Mouse (Mus musculus): ENCODE data around the gene Ankfn1. TPM values are rescaled to one million over a fixed set of nuclear protein-coding genes. Genes with fewer than 3 reads are reported as not detected.

The Ankfn1 gene
- polyA plus RNA-seq, 1 experiment: not detected

DNA sequence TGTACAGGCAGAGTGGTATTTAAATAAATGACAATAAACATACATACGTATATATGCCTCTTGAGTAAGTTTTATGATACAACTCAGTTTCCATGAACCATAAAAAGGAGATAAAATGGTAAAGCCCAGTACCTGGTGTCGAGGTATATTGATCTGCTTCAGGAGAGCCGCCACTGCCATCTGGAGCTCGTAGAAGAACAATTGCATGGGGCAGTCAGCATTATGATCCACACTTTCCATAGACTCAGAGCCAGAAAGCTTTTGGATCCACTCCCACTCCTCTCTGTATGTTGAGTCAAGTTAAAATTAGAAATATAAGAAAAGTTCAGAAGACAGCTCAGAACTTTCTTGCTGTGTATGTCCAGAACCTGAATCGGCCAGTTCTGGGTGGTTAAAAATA, 354.8 kb downstream of the Ankfn1 start:
- peaks cover 2% of the 10 kb centered on the region; the same call in 1 of the 2 replicates for H3K4me1 ChIP-seq (ENCODE audit: control insufficient read depth, insufficient read depth, insufficient read length, low read length)
- H3K4me3 ChIP-seq (ENCODE audit: insufficient read depth, low read depth, low read length): no peak overlapping the region
- H3K27ac ChIP-seq (replicated peaks; ENCODE audit: low read depth, low read length): no peak overlapping the region

DNA sequence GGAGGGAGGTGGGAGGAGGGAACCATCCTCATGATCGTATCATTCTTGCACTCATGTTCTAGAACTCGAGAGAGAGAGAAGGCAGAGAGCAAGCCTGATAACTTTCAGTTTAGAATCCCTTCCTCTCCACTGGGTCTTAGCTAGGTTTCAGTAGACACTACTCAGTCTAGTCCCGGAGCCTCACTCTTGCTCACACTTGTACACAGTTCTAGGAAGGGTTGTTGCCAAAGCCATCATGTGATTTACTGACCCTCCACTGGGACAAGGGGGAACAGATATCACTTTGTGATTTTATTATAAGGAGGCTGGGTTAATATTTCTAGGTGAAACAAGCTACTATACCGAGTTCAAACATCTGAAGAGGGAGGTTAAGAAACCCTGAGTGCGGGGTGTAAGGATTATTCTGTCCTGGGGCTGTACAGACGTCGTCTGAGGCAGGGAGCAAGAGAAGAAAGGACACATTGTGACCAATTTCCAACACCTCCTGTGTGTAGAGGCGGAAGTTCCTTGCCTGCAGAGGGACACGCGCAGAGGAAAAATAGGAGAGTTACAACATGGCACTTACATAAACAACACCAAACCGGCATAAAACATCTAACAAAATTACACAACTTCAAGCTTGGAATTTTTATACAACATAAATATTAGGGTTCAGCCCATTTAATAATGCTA, 356.6 kb downstream of the Ankfn1 start:
- Histone ChIP-seq H3K4me1 (ENCODE audit: control insufficient read depth, insufficient read depth, insufficient read length, low read length) (peaks cover 2% of the 10 kb centered on the region; the same call in 1 of the 2 replicates), H3K4me3 (ENCODE audit: insufficient read depth, low read depth, low read length) (no peak overlapping the region)

DNA sequence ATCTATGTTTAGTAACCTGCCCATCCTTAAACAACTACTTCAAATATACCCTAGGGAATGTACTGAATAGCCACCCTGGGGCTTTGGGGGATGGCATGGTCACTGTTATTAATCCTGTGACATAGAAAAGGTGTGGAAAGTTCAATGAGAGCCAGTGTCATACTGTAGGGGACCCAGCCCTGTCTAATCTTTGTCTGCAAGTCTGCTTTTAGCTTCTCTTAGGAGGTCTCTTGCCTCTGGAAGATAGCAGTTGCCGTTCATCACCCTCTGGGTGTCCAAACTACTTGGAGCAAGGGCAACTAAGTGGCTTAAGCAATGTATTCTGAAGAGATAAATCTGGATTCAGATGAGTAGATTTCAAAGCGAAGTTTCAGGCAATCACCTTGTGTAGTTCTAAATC, 357.6 kb downstream of the Ankfn1 start:
- peaks cover 2% of the 10 kb centered on the region; the same call in 1 of the 2 replicates for H3K4me1 ChIP-seq (ENCODE audit: control insufficient read depth, insufficient read depth, insufficient read length, low read length)
- H3K27ac ChIP-seq (replicated peaks; ENCODE audit: low read depth, low read length): no peak overlapping the region
- no peak overlapping the region for H3K4me3 ChIP-seq (ENCODE audit: insufficient read depth, low read depth, low read length)

More for the DNA sequence above, 356.6 kb downstream of the Ankfn1 start:
- peak overlapping the region; percentile 68; the same call in 1 of the 2 replicates for H3K27ac ChIP-seq (replicated peaks; ENCODE audit: low read depth, low read length)

DNA sequence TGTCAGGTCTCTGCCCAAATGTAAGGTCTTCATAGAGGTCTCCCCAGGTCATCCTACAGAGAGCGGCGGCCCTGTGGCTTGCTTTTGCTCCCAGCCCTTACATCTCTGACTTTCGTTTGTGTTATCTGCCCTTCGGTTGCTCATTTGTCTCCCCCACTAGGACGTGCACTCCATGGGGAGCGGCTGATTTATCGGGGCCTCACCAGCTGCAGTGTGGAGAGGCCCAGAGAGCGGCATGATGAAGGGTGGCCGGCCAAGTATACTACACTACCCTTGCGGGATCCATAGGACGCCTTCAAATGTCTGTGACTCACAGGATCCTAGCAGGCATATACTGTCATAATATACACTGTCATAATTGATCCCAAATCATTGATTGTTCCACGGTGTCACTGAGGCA, 358.8 kb downstream of the Ankfn1 start:
- no peak overlapping the region for H3K4me3 ChIP-seq (ENCODE audit: insufficient read depth, low read depth, low read length)
- peaks cover 2% of the 10 kb centered on the region; the same call in 1 of the 2 replicates for H3K4me1 ChIP-seq (ENCODE audit: control insufficient read depth, insufficient read depth, insufficient read length, low read length)
- H3K27ac ChIP-seq (replicated peaks; ENCODE audit: low read depth, low read length): no peak overlapping the region

DNA sequence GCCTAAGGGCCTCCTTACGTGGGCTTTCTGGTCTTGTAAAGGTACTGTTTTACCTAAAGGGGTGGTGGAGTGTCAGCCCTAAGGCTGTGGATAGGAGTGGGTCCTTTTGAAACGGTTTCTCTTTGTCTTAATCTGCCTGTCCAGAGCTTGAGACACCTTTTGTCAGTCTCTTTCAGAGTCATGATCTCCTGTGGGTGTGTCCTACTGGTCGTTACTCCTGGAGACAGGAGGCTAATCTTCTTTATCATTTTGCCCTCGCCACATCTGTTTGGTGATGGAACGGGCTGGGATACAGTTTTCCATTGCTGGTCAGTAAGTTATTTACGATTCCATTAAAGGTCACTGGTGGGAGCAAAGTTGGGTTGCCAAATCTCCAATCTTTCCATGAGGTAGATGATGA, 360.7 kb downstream of the Ankfn1 start:
- no peak overlapping the region for H3K4me3 ChIP-seq (ENCODE audit: insufficient read depth, low read depth, low read length)
- no peaks in the 10 kb centered on the region for H3K4me1 ChIP-seq (ENCODE audit: control insufficient read depth, insufficient read depth, insufficient read length, low read length)
- no peak overlapping the region for H3K27ac ChIP-seq (replicated peaks; ENCODE audit: low read depth, low read length)

DNA sequence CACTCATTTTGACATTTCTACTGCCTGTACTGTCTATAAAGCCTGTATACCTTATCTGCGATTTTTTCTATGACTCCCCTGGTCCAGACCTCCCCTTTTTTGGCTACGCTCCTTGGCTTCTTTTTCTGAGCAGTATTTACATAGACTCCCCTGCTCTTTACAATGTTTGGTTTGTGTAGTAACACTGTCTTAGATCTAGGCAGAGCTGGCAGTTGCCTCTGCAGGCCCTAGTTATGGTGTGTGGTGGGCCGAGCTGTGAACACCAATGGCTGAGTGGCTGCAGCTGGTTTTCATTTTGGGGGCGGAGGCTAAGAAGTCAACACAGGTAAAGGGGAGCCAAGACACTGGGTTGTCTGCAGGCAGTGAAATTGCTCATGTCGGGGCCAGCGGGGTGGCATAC, 368.7 kb downstream of the Ankfn1 start:
- no peak overlapping the region for H3K4me3 ChIP-seq (ENCODE audit: insufficient read depth, low read depth, low read length)
- no peak overlapping the region for H3K27ac ChIP-seq (replicated peaks; ENCODE audit: low read depth, low read length)

DNA sequence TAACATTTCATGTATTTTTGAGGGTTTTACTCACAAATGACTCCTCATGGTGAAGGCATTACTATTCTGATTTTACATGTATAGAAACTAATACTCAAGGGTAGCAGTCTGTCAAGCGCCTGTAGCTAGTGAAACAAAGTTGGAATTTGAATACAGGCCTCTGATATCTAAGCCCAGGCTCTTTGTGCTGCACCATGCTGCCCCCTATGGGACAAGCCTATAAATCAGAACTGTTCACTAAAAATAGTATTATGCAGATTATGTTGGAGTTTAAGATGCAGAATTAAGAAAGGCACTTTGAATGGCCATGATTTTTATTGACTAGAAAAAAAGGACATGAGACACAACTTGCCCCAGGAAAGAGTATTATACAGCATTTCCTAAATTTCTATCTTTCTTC, 373.0 kb downstream of the Ankfn1 start:
- Histone ChIP-seq H3K4me1 (ENCODE audit: control insufficient read depth, insufficient read depth, insufficient read length, low read length) (no peaks in the 10 kb centered on the region), H3K4me3 (ENCODE audit: insufficient read depth, low read depth, low read length) (no peak overlapping the region), H3K27ac (replicated peaks; ENCODE audit: low read depth, low read length) (no peak overlapping the region)

More for the DNA sequence above, 368.7 kb downstream of the Ankfn1 start:
- H3K4me1 ChIP-seq (ENCODE audit: control insufficient read depth, insufficient read depth, insufficient read length, low read length): no peaks in the 10 kb centered on the region

DNA sequence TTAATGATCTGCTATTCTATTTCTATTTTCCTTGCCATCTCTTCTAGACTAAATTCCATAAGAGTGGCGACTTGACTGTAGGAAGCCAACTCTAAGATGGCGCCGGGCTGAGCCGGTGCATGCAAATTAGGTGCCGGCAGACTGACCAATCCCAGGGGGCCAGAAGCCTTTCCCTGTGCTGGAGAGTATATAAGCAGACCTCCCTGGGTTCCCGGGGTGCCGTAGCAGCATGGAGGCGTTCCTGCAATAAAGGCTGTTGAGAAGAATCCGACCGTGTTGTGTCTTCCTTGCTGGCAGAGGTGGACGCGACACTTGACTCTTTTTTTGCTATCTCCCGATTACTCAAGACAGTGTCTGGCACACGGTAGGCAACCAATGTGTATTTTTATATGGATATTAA, 374.0 kb downstream of the Ankfn1 start:
- Histone ChIP-seq H3K27ac (replicated peaks; ENCODE audit: low read depth, low read length) (no peak overlapping the region), H3K4me1 (ENCODE audit: control insufficient read depth, insufficient read depth, insufficient read length, low read length) (no peaks in the 10 kb centered on the region), H3K4me3 (ENCODE audit: insufficient read depth, low read depth, low read length) (no peak overlapping the region)

DNA sequence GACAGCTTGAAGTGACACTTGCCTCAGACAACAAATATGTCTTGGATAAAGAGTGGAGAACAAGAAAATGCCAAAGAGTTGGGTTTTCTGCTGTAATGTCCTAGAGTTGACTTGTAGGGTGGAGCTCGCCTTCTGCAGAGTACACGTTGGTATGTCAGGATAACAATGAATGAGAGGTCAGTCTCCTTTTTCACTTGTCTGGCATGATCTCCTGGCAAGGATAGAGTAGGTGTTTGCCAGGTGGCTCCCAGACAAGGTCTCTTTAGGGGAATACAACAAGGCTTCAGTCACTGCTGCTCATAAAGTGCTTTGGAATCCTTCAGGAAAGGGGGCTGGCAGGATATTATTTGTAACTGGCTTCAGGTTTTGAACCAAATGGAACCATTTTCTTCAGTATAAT, 388.6 kb downstream of the Ankfn1 start:
- no peak overlapping the region for H3K27ac ChIP-seq (replicated peaks; ENCODE audit: low read depth, low read length)

DNA sequence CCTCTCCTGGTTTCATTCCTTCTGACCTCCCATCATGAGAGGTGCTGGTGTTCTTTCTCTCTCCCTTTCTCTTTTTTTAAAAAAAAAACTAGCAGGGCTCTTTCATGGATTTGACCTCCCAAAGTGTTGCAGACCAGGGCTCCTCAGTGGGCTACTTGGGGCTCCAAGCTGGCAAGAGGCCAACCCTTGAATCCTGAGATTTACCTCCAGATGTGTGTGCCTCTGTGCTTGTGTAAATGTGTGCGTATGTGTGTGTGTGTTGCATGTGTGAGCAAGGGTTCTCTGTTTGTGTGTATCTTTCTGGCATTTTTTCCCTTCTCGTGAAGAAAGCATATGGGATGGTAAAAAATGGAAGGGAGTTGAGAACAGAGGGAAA, 394.8 kb downstream of the Ankfn1 start:
- Histone ChIP-seq H3K4me3 (ENCODE audit: insufficient read depth, low read depth, low read length) (no peak overlapping the region), H3K4me1 (ENCODE audit: control insufficient read depth, insufficient read depth, insufficient read length, low read length) (no peaks in the 10 kb centered on the region), H3K27ac (replicated peaks; ENCODE audit: low read depth, low read length) (no peak overlapping the region)

More for the DNA sequence above, 388.6 kb downstream of the Ankfn1 start:
- Histone ChIP-seq H3K4me3 (ENCODE audit: insufficient read depth, low read depth, low read length) (no peak overlapping the region), H3K4me1 (ENCODE audit: control insufficient read depth, insufficient read depth, insufficient read length, low read length) (no peaks in the 10 kb centered on the region)

DNA sequence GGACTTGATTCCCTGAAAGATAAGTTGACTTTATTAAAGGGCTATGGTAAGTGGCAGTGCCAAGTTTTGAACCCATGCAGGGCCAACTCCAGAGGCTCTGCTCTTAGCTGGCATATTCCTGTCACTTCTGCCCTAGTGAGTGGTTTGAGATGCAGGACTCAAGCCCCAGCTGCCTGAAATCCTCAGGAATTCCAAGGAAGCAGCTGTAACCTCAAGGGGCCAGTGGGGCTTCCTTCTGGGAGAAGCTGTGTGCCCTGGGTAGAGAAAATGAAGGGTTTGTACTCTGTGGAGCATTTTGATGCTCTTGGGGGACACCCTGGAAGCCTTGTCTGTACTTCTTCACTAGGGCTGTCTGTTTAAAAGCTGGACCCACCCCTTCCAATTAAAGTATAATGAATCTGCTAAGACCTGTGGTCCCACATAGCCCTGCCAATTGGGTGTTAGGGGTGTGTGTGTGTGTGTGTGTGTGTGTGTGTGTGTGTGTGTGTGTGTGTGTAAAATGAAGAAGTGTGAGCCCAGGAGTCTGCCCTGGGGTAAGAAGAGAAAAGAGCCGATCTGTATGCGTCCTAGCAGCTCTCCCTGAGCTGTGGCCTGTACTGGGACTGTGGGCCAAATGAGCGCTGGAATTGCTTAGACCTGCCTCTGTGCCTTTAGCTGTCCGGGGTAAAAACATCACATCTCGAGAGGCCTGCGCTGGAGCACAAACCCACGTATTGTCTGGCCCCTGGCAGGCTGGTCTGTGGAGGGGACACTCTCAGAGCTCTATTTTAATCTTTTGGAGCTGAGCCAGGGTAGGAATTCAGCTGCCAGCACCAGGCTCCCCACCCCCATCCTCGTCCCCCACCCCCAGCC, 395.4 kb downstream of the Ankfn1 start:
- Histone ChIP-seq H3K27ac (replicated peaks; ENCODE audit: low read depth, low read length) (no peak overlapping the region), H3K4me3 (ENCODE audit: insufficient read depth, low read depth, low read length) (no peak overlapping the region), H3K4me1 (ENCODE audit: control insufficient read depth, insufficient read depth, insufficient read length, low read length) (no peaks in the 10 kb centered on the region)

DNA sequence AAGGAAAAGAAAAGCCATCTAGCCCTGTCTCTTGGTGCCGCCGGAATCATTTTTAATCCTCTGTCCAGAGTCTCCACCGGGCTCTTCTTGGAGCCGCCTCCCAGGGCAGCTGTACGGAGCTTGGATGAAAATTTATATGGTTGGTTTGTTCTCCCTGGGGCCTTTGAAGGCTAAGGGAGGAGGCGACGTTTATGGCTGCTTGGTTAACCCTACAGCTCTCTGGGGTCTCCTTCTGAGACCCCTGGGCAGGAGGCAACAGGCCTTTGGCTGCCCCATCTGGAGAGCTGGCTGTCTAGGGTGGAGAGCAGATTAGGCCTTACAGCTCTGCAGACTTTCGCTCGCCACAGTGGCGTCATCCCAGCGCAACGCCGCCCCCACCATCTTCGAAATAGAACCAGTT, 406.5 kb downstream of the Ankfn1 start:
- no peak overlapping the region for H3K4me3 ChIP-seq (ENCODE audit: insufficient read depth, low read depth, low read length)
- no peak overlapping the region for H3K27ac ChIP-seq (replicated peaks; ENCODE audit: low read depth, low read length)
- no peaks in the 10 kb centered on the region; the same call in 1 of the 2 replicates for H3K4me1 ChIP-seq (ENCODE audit: control insufficient read depth, insufficient read depth, insufficient read length, low read length)

DNA sequence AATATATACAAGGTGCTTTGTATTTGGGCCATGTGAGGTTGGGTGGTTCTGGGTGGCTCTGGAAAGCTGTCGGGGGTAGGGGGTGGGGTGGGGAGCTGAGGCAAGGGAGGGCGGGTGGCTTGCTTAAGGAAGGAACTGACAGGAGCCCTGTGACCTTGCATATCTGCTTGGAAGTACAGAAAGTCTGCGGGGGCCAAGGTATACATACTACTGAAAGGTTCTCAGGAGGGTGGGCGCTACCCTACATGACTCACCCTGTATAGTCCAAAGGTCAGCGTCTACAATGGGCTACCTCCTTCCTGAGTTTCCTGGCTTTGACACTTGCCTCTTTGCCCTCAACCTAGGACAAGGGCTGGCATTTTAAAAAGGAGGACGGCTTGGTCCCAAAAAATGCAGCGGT, 407.1 kb downstream of the Ankfn1 start:
- Histone ChIP-seq H3K27ac (replicated peaks; ENCODE audit: low read depth, low read length) (no peak overlapping the region), H3K4me3 (ENCODE audit: insufficient read depth, low read depth, low read length) (no peak overlapping the region), H3K4me1 (ENCODE audit: control insufficient read depth, insufficient read depth, insufficient read length, low read length) (no peaks in the 10 kb centered on the region; the same call in 1 of the 2 replicates)

DNA sequence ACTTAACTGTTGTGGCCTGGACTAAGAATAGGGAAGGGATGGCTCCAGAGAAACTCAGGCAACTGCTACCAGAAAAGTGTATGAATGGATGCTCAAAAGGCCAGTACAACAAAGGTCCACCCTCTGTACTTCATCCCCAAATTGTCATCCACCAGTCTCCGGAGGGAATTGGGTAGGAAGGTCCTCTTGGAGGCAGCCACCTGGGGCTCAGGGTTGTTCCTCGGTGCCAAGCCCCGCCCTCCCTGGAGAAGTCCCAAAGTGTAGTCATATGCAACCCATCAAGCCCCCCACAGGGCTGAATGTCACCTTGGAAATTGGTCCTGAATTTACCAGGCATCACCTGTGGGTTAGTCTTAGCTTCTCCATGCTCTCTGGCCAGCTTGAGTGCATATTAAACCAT, 413.5 kb downstream of the Ankfn1 start:
- no peaks in the 10 kb centered on the region; the same call in 1 of the 2 replicates for H3K4me1 ChIP-seq (ENCODE audit: control insufficient read depth, insufficient read depth, insufficient read length, low read length)
- H3K4me3 ChIP-seq (ENCODE audit: insufficient read depth, low read depth, low read length): no peak overlapping the region
- no peak overlapping the region for H3K27ac ChIP-seq (replicated peaks; ENCODE audit: low read depth, low read length)

DNA sequence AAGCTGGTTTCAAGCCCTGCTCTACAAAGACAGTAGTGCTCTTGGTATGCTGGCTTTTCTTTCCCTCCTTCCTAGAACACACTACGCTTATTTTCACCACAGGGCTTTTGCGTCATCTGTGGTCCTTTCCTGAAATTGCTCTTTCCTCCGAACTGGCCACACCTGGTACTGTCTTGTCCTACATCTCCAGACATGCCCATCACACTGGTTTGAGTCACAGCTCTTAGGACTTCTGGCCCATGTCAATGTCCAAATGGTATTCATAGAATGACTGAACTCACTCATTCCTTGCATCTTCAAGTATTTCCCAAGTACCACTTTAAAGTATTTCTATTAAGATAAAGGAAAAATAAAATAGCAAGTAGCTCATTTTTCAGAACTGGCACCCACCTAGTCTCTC, 416.6 kb downstream of the Ankfn1 start:
- H3K4me1 ChIP-seq (ENCODE audit: control insufficient read depth, insufficient read depth, insufficient read length, low read length): no peaks in the 10 kb centered on the region
- no peak overlapping the region for H3K4me3 ChIP-seq (ENCODE audit: insufficient read depth, low read depth, low read length)
- no peak overlapping the region for H3K27ac ChIP-seq (replicated peaks; ENCODE audit: low read depth, low read length)

DNA sequence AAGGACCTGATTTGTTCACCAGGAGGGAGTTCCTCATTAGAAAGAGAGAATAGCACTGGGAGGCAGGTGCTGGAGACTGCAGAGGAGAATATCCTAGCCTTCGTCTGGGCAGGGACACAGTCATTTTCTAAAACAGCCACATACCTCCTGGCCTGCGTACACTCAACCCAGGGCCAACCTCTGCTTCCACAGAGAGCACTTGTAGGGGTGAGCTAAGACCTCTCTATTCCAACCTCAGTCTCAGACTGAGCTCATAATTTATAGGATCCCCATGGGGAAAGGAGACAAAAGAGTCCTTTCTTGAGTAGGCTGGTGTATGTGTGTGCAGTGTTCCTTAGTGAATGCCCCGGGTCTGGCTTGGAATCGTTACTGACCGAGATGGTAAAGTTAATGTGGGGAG, 418.9 kb downstream of the Ankfn1 start:
- Histone ChIP-seq H3K4me3 (ENCODE audit: insufficient read depth, low read depth, low read length) (no peak overlapping the region), H3K27ac (replicated peaks; ENCODE audit: low read depth, low read length) (no peak overlapping the region), H3K4me1 (ENCODE audit: control insufficient read depth, insufficient read depth, insufficient read length, low read length) (no peaks in the 10 kb centered on the region)
